Mouse (Mus musculus) liver, embryonic 11.5 days (tissue): ENCODE results near the gene Tmem211. TPM values are rescaled to one million over a fixed set of nuclear protein-coding genes. Genes with fewer than 3 reads are reported as not detected.

Experiments
- ATAC-seq: fragments of 200-750 bp; cut with Nextera tagmentation; replicated peaks from 2 replicates; pipeline ENCODE4 v1.8.0; 2017; ENCODE audit warnings: moderate number of reproducible peaks, mild to moderate bottlenecking, moderate TSS enrichment, moderate library complexity; ENCODE audit not compliant: low FRiP score
- DNase-seq: peaks from one replicate; pipeline ENCODE4 v3.0.0-alpha.2; 2017; ENCODE audit warnings: low spot score
- H3K27ac ChIP-seq: fragments of 300-500 bp; sonication (generic); 2 replicates; pipeline ENCODE4 v1.5.1; 2014; ENCODE audit warnings: mild to moderate bottlenecking, low read depth, low read length, control low read depth
- H3K27me3 ChIP-seq: fragments of 300-500 bp; sonication (generic); replicated peaks from 2 replicates; pipeline ENCODE4 v1.6.1; 2014; ENCODE audit warnings: low read length, mixed read lengths; ENCODE audit not compliant: control insufficient read depth, insufficient read depth
- H3K36me3 ChIP-seq: fragments of 300-500 bp; sonication (generic); 2 replicates; pipeline ENCODE4 v1.6.1; 2014; ENCODE audit warnings: mild to moderate bottlenecking, low read length, moderate library complexity, mixed read lengths; ENCODE audit not compliant: control insufficient read depth, insufficient read depth
- H3K4me1 ChIP-seq: fragments of 300-500 bp; sonication (generic); replicated peaks from 2 replicates; pipeline ENCODE4 v1.6.1; 2014; ENCODE audit warnings: low read length, mixed read lengths; ENCODE audit not compliant: control insufficient read depth, insufficient read depth
- H3K4me2 ChIP-seq: fragments of 300-500 bp; sonication (generic); 2 replicates; pipeline ENCODE4 v1.6.1; 2014; ENCODE audit warnings: mild to moderate bottlenecking, control low read depth, moderate library complexity
- H3K4me3 ChIP-seq: fragments of 300-500 bp; sonication (generic); 2 replicates; pipeline ENCODE4 v1.5.1; 2014; ENCODE audit warnings: low read depth, low read length, control low read depth
- H3K9ac ChIP-seq: fragments of 300-500 bp; sonication (generic); 2 replicates; pipeline ENCODE4 v1.6.1; 2014; ENCODE audit warnings: low read depth, low read length, control low read depth
- H3K9me3 ChIP-seq: fragments of 300-500 bp; sonication (generic); 2 replicates; pipeline ENCODE4 v1.6.1; 2016; ENCODE audit warnings: low read length, inconsistent platforms, mixed read lengths; ENCODE audit not compliant: control insufficient read depth
- WGBS: fragments of 180-500 bp; shearing (Covaris S2); extraction: QIAGEN DNeasy Blood & Tissue Kit; methylation state at CpG from one replicate; pipeline ENCODE4 v1.1.7; 2014; 5-methylcytosine and 5-hydroxymethylcytosine counted together
- polyA plus RNA-seq: library from polyadenylated mRNA; unstranded; fragments of >200 nt; fragmentation: Nextera tagmentation; extraction: Ambion mirVana; gene quantifications from 2 replicates; pipeline ENCODE4 v1.2.1, GENCODE M21; 2014

Gene Tmem211
- polyA plus RNA-seq, 1 experiment from 2014 or later = not detected

GRCm38 (mm10) chr5:113287762-113288161 lies 61.1 kb downstream of the Tmem211 start:
- Histone ChIP-seq H3K4me3 (no peak overlapping the region), H3K9me3 (no peaks in the 10 kb centered on the region), H3K36me3 (no peaks in the 10 kb centered on the region), H3K4me1 (no peaks in the 10 kb centered on the region), H3K27me3 (peaks cover 26% of the 10 kb centered on the region), H3K4me2 (no peak overlapping the region), H3K9ac (no peak overlapping the region), H3K27ac (no peak overlapping the region)
- 42% methylated on average over 5 of the region's 5 CpGs for WGBS
- DNase-seq = no peak
- no peak for ATAC-seq

DNA sequence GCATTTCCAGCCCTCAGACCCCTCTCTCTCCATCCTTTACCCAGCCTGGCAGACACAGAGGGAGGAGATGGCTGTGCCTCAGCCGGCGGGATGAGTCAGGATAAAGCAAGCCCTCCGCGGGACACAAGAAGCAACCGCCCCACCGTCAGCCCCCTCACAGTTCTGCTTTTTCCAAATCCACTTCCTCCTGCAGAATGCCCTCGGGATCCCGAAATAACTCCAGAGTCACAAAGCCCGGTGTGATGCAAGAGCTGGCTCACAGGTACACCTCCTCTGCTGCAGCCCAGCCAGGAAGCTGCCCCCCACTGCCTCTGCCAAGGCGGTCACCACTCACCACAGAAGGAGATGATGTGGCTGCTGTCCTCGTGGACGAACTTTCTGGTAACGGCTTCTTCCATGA lies 61.8 kb downstream of the Tmem211 start:
- Histone ChIP-seq H3K27ac (no peak overlapping the region), H3K4me2 (no peak overlapping the region), H3K27me3 (peaks cover 26% of the 10 kb centered on the region), H3K4me3 (no peak overlapping the region), H3K9me3 (no peaks in the 10 kb centered on the region), H3K9ac (no peak overlapping the region), H3K4me1 (no peaks in the 10 kb centered on the region), H3K36me3 (no peaks in the 10 kb centered on the region)
- ATAC-seq (no peak), DNase-seq (no peak)
- 34% methylated on average over 13 of the region's 13 CpGs for WGBS

Other genes with a start within 250 kb of the Tmem211 start
- gene Grk3, start 211.1 kb upstream of the Tmem211 start, polyA plus RNA-seq = 3.8 and 4.2 TPM in 2 replicates
- not detected in 2 replicates for gene Crybb2, start 156.8 kb upstream of the Tmem211 start, polyA plus RNA-seq
- 0.27 and 0.49 TPM in 2 replicates for gene Crybb3, start 145.3 kb upstream of the Tmem211 start, polyA plus RNA-seq
- gene 2900026A02Rik, start 5.7 kb upstream of the Tmem211 start, polyA plus RNA-seq = 1.8 and 2.2 TPM in 2 replicates
- 4.9 TPM in 2 replicates for gene Sgsm1, start 83.9 kb downstream of the Tmem211 start, polyA plus RNA-seq
- not detected in 2 replicates for gene Aym1, start 130.4 kb downstream of the Tmem211 start, polyA plus RNA-seq